Mouse (Mus musculus) erythroblast, adult 5-6 weeks (primary cell): ENCODE measurements around the gene Srp9. TPM values are rescaled to one million over a fixed set of nuclear protein-coding genes. Genes with fewer than 3 reads are reported as not detected.

Experiments used
- ATAC-seq: replicated peaks from 2 replicates; pipeline ENCODE4 v1.8.0; 2016; ENCODE audit warnings: moderate number of reproducible peaks, mild to moderate bottlenecking, moderate TSS enrichment, inconsistent platforms; ENCODE audit not compliant: poor library complexity, low FRiP score, severe bottlenecking
- total RNA-seq, 2 experiments: library from RNA; stranded (forward) in 1 of 2; stranded (reverse) in 1 of 2; fragments of 150-400 nt in 1 of 2; fragments of 200-764, 138-1000 nt in 1 of 2; gene quantifications; 2 replicates each; pipeline versions ENCODE4 v1.2.3 to v1.2.4; 2015 to 2017; ENCODE audit warnings: low replicate concordance in 2 of 2

Gene Srp9
- total RNA-seq, 2 experiments from 2014 or later = 21.4 to 33.4 TPM

DNA sequence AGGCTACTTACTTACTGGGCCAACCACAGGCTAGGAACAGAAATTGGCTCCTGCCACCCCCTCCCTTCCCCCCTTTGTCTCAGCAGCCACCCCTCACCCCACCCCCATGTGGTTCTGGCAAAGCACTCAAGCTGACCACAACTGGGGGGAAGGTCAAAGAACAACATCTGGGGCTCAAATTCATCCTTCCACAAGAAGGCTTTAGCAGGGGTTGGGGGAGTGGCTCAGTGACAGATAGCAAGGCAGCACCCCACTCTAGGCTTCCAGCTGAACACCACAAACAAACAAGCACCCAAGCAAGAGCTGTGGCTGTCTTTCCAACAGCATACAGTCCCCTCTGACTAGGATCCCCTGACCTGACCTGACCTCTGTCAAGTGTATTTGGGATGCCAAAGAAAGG, 21.8 kb upstream of the Srp9 start:
- no peak for ATAC-seq

DNA sequence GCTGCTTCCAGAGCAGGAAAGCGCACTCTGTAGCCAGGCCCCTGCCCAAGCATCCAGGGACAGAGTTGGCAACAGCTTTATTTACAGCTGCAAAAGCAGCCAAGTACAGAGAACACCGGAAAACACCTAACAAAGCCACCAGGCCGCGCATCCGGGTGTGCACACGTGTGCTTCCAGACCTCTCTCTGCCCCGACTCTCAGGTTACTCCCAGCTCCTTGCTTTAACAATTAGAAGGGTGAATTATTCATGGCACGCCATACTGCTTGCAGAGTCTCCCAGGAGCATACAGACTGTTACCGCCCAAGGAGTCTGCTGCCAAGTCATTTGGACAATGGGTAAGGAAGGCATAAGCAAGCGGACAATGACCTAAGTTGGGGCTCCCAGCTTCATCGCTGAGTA, 21.1 kb upstream of the Srp9 start:
- ATAC-seq = no peak

DNA sequence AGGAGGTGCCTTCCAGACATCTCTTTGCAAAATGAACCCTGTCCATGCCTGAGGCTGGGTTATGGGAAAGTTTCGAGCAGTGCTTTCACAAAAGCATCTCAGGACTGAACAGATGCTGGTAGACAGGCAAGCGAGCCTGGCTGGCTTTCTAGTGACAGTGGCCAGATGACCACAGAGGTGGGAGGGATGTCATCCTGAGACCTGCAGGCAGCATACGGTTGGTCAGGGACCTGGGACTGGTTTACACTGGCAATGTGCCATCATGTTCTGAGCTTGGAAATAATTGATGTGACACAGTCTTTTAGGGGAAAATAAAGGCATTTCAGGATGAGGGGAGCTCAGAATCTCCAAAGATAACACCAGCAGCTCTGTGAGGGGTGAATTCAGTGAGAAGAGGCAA, 19.5 kb upstream of the Srp9 start:
- ATAC-seq = no peak

DNA sequence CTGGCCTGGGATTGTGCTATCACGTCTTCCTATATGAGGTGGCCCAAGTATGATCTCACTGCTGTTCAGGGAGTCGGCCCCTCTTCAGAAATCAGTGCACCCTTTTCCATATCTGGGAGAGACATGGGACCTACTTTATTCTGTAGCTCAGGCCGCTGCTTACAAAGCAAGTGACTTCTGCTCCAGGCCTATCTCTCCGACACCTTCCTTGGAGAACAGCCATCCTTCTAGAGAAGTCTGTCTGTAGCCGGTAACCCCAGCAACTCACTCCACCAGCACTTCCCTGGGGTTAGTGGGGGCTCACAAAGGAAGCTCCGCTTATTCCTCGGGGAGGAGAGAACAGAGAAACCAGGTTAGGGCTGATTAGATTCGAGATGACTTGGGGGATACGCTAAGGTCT, 17.3 kb upstream of the Srp9 start:
- ATAC-seq = no peak

DNA sequence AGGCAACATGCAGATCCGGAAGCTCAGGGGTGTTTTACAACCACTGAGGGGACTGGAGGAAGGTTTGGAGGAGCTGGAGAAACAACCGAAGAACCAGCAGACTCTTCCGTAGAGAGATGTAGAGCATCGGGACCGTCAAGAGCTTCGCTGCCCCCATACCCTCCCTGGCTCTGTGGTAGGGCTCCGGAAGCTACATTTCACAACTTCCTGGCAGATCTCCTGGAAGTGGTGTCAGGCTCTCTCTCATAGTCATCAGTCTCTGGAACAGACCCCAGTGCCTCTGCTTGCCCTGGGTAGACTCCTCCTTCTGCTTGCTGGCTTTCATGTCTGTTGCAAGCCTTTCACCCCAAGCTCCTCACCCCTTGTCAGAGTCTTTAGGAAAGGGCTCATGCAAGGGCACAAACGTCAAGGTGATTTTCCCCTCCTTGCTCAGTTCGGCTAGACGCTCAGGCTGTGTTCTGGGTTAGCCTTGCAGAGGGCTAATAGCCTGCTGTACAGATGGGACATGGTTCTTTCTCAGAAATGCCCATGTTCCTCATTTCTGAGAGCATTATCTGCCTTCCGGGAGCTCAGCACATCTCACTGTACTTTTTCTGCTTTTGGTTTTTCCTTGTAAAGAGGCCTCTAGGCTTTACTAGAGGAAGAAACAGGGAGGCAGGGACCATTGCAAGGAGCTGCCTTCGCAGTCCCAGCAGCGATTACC, 16.0 kb upstream of the Srp9 start:
- ATAC-seq = no peak

DNA sequence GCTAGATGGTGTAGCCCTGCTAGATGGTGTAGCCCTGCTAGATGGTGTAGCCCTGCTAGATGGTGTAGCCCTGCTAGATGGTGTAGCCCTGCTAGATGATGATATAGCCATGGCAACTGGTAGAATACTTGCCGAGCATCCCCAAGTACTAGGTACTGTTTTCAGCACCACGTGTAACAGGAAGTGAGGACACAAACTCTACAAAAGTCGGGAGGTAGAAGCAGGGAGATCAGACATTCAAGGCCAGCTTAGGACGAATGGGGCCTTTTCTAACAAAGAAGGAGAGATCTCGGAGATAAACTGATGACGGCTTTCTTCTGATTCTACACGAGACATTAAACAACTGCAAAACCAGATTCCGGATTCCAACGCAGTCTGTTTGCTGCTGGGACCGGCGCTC, 14.4 kb upstream of the Srp9 start:
- ATAC-seq = no peak

DNA sequence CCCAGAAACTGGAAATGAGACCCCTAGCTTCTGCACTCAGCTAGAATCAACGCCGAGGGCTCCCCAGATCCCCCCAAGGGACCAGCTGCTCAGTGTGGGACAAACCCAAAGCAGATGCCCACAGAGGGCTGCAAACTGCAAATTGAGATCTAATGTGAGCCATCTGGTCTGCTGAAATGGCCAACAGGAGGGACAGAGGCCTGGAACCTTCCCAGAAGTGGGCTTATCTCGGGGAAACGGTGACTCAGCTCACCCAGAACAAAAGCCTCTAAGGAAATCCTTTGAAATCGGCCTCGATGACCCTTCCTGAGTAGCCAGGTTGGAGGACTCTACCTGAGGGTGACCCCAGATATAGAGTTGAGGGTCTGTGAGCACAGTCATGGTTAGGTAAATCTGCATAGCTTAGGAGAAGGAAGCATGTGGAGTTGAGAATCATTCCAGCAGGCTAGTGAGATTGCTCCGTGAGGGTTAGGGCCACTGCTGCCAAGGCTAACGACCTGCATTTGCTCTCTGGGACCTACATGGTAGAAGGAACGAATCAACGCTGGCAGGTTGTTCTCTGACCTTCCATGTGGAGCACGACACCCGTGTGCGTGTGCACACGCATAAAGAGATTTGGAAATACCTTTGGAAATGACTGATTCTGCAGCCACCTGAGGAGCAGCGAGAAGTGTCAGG, 13.7 kb upstream of the Srp9 start:
- no peak for ATAC-seq

DNA sequence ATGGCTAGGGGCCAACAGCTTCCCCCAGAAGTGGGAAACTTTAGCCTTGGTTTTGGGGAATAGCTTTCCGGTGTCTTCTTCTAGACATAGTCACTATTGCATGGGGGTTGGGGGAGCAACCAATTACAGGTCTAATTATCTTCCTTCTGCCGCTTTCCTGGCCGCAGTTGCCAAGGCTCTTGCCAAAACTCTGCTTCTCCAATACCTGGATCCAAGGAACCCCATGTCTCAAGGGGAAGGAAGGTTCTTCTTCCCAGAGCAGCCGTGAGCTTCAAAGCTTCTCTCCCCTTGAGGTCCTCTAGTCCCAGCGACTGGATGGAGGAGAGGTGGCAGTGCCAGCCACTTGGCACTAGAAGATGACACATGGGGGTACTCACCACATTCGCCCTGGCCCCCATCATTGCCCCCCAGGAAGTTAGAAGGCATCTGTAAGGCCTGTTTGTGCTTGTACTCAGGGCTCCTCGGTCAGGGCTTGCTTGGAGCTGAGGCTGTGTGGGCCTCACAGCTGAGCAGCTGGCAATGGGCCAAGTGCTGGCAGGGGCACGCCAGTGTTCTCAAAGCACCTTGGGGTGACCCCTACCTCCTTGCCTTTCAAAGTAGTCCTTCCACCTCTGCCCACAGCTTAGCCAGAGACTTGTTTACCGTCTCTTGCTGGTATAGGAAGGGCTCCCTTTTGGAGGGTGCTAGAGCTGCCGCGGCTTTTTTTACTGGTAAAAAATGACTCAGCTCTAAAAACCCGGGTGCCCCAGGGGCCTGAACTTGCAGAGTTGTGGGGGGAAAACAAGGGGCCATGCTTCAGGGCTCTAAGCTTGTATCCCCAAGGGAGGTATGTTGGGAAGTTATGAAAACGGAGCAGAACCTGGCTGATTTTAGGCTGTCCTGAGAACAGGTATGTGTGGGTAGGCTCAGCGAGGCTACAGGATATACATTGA, 12.9 kb upstream of the Srp9 start:
- ATAC-seq = no peak

DNA sequence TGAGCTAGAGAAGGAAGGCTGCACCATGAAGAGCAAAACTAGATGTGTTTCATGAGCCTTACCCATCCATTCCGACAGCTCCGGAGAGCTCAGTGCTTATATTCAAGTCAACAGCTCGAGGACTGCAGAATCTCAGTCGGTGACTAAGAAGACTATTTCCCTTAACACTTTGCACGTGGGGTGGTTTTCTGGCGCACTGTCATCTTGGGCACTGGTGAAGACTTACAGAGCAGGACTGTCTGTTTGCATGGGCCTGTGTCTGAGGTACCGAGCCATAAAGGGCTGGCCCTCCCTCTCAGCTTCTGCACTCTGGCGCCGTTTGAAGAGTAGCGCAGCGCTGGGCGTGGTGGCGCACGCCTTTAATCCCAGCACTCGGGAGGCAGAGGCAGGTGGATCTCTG, 12.2 kb upstream of the Srp9 start:
- ATAC-seq = no peak

DNA sequence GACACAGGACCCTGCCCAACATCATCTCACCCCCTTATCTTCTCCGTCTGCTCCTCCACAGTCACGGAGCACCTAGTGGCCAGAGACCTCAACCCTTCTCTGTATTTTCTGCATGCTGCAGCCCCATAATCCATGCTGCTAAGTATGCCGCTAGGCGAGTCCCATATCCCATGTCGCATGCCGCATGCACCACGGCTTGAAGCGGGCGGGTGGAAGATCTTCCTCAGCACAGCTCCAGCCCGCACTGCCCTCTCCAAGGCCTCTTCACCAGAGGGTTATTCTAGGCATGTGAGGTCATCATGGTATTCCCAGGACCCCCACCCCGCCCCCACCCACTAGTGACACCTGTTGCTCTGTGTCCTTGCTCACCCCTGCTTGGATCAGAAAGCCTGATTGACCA, 11.4 kb upstream of the Srp9 start:
- no peak for ATAC-seq

DNA sequence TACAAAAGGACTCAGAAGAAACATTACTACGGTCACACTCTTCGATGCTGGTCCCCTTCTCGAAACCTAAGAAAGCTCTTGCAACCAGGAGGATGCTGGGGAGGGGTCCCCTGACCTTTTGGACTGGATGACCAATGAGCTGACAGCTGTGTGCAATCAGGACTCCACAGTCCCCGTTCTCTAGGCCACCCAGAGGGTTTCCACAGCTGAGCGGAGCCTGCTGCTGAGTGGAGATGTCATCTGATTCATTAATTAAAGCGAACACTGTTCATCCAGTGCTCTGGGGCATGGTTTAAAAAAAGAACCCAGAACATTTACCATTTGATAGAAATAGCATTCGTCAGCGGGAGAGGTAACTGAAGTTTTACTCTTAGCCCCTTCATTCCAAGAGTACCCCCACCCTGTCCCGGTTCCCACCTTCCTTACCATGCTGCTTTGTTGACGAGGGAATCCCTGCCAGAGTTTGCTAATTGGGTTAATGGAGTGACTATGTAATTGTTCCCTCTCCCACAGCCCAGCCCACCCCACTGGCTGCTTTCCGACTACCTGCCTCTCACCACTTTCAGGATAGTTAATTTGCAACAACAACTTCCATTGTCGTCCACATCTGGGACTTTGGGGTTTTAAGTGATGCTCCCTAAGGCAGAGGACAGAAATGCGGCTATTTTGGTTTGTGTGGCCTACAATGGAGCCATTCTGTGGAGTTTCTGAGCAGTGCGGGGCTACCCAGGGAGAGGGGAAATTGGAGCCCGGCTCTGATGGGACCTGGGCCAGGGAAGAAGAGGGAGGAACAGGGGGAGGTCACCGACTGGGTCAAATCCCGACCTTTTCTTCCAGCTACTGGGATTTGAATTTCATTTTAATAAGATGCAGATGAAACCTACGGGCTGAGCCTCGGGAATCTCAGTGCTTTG, 10.7 kb upstream of the Srp9 start:
- ATAC-seq = no peak

DNA sequence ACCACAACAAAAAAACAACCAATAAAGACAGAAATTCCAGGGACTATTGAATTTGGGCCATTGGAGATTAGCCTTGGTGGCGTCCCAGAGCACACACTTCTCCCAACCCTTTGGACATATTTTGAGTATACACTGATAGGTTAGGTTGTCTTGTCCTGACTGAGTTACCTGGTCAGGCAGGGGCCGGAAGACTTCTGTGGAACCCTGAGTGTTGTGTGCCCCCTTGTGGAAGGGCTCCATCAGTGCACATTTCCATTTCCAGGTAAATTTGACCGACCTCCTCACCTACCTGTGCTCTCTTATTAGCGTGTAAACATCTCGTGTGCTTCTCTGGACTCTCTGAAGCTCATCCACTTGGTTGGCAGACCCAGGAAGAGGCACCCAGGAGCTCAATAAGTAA, 9.3 kb upstream of the Srp9 start:
- no peak for ATAC-seq

DNA sequence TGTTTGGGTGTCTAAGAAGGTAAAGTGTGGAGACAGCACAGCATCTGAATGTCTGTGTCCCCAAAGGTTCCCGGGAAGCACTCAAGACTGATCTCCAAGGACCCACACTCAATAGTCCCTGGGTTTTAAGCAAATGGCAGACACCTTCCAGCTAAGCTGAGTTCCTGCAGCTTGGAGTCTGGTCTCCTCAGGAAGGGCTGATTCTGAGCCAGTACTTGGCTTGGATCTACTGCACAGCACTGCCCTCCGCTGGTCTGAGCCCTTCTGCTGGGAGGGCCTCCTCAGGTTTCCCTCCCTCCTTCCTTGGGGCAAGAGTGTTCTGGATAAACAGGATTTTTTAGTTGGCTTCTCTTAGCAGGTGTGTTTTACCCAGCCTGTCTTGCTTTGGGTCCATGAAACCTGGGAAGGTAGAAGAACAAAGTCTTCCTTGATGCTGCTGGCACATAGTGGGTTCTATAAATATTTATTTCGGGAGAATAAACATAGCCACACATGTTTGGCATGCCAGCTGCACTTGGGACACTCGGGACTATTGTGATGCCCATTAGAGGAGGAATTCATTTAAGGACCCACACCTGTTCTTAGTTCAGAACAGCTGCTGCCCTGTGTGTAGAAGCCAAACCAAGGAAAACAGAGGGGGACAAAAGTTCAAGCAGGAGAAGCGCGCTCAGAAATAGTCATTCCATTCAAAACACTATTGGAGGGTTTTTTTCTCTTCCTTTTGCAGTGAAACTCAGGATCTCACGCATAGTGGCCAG, 8.7 kb upstream of the Srp9 start:
- no peak for ATAC-seq

DNA sequence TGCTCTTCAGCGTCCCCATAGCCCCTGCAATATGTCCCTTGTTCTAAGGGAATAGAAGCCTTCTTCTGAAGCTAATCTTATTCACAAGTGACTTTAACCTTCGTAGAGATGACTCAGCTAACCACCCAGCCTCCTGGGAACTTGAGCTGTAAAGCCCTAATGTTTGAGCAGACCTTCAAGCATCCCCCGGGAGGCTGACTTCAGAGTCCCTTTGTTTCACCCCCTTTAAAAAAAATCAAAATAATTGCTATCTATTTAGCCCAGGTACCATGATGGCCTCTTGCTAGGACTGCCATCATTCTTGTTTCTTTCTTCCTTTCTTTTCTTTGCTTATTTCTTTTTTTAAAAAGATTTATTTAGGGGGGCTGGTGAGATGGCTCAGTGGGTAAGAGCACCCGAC, 2.1 kb upstream of the Srp9 start:
- ATAC-seq = no peak

DNA sequence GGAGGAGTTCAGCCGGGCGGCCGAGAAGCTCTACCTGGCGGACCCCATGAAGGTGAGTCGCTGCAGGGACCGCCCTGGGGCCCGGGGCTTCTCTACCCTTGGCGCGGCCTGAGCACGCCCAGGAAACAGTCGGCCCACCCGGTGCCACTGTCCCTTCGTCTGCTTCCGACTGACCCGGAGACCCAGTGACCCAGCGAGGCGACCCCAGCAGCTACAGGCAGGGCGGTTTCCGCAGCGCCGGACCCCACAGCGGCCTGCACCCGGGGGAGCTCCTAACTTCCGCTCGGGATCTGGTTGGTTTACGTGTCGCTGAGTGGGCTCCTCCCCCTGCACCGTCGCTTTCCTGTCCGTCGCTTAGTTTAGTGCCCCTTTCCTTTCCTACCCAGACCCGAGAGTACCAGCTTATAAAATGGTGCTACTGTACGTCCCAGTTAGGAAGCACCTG, 409 bp downstream of the Srp9 start:
- peak; percentile 89 for ATAC-seq

DNA sequence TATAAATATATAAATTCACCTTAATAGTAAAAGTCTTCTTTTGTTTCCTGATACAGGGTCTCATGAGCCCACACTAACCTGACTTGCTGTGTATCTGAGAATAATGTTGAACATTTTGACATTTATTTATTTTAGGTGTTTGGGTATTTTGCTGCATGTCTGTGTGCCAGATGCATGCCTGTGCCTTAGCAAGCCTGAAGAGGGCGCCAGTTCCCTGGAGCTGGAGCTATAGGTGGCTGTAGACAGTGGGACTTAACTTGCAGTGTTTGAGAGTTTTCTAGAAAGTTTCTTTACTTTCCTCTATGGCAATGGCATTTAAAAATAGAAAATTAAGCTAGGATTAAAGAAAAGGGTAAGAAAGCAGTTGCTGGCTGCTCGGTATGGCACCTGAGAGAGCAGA, 6.3 kb downstream of the Srp9 start:
- ATAC-seq = no peak

DNA sequence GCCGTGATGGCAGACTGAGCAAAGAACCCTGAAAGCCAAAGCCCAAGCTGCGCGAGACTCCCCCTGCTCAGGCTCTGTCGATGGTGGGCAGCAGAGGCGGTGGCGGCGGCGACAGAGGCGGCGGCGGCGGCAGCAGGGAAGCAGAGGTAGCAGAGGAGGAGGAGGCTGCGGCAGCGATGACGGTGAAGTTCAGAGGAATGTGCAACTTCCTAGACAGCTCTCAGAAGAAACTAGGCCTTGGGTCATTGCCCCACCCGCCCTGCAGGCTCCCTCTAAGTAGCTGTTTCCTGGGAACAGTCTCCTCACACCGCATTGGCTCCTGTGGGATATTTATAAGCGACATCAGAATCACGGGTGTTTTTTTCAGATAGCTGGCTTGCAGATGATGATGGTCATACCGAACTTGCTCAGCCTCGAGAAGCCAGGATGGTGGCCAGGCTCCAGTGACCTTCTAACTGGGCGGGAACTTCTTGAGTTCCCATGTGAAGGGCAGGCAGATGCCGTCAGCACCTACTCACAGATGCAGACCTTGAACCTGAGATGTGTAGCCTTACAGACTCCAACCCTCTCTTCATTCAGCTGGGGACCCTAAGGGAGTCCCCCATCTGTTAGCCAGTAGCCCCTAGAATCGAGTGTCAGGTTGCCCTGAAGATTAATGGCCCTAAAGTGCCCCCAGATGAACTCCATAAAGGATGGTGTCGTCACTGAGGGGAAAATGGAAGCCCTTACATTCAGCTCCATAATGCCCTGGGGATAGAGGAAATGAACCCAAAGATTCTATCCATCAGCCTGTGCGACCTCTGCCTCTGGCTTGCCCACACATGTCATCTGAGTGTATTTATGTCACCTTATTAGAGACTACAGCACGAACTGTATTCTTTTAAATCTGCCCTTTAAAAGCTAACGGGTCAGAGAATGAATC, 12.9 kb downstream of the Srp9 start:
- no peak for ATAC-seq

DNA sequence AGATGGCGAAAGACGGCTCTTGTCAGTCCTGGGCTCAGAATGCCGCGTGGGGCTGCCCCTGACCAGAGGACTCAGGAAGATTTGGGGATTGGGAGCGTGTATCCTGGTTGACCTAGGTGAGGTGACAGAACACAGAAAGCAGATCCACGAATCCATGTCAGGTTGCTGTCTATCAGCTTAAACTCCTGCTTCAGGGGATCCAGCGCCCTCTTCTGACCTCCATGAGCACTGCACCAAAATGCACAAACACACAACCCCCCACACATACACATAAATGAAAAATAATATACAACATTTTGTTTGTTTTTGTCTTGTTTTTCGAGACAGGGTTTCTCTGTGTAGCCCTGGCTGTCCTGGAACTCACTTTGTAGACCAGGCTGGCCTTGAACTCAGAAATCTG, 13.6 kb downstream of the Srp9 start:
- no peak for ATAC-seq
